Mouse (Mus musculus): ENCODE measurements around the gene Pja2.
"Not testable (repeated sequence)": the region's sequence is repeated elsewhere in the genome, so short reads cannot be mapped to it uniquely, and the experiment has no call there.

The Pja2 gene

GRCm38 (mm10) chr17:64331898-64332769 is at the start of gene Pja2:
Pja2 (minus strand) TSS chr17:64331916.
- peak; percentile 98 to 99 for DNase-seq (ENCODE audit: low spot score in 2 of 2)

GRCm38 (mm10) chr17:64375327-64375726 is 43.6 kb upstream of the Pja2 start:
- DNase-seq (ENCODE audit: low spot score in 2 of 2): peak; percentile 23 to 54

GRCm38 (mm10) chr17:64363694-64364093 is 32.0 kb upstream of the Pja2 start:
- no peak for DNase-seq (ENCODE audit: low spot score in 2 of 2)

- DNase-seq (ENCODE audit: low spot score in 2 of 2): no peak
Measured at GRCm38 (mm10) chr17:64362570-64362969, 30.9 kb upstream of the Pja2 start.

- DNase-seq (ENCODE audit: low spot score in 2 of 2): no peak
Measured at GRCm38 (mm10) chr17:64361911-64362425, 30.3 kb upstream of the Pja2 start.

DNA sequence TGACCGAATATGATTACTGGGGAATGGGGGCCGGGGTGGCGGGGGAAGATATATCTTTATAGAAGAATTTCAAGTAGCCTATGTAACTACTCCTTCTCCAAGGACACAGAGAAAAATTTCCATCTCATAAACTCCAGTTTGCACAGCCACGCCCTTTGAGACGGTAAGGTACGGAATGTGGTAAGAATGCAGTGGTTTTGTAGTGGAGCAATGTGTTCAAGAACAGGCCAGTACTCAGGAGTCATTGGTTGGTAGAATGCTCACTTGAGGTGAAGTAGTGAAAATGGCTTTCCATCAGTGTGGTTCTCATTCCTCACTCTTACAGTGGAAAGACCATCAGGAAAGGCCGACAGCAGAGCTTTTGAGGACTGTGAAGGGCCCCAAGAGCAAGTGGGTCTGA is 22.2 kb upstream of the Pja2 start:
- DNase-seq (ENCODE audit: low spot score in 2 of 2): no peak

GRCm38 (mm10) chr17:64346135-64346534 is 14.4 kb upstream of the Pja2 start:
- DNase-seq (ENCODE audit: low spot score in 2 of 2): no peak

- DNase-seq (ENCODE audit: low spot score in 2 of 2): no peak
Measured at GRCm38 (mm10) chr17:64344576-64345172, 13.0 kb upstream of the Pja2 start.

DNA sequence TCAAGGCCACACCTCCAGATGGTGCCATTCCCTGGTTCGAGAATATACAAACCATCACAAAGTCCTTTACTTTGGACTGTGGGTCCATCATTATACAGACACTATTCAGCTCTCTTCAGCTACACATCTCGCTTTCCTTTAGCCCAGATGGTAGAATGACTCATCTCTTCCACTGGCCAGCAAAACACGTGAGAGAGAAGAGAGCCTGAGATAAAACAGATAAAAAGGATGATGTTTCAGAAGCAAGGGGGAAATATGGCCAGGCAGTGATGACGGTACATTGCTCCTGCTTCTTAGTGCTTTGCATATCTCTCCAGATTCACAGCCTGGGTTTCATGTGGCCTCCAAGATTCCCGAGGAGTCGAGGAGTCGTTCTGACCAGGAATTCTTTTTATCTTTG is 10.0 kb upstream of the Pja2 start:
- DNase-seq (ENCODE audit: low spot score in 2 of 2): no peak

- DNase-seq (ENCODE audit: low spot score in 2 of 2): no peak
Measured at GRCm38 (mm10) chr17:64339752-64340151, 8.0 kb upstream of the Pja2 start.

DNA sequence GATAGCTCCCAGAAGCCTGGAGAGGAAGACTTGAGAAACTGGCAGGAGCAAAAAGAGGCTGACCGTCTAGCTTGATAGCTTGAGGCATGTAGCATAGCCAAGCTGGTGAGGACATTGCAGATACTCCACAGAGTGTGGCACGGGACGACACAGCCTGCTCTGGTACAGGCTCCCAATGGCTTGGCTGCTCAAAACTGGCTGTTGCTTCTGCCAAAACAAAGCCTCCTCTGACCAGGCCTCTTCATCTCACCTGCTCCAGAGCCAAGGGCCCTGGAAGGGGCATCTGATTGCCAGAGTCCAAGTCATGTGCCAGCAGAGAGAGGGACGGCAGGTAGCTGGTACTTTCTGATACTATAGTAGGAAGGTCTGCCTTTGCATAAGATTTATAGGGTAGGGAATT is 5.5 kb upstream of the Pja2 start:
- no peak for DNase-seq (ENCODE audit: low spot score in 2 of 2)

DNA sequence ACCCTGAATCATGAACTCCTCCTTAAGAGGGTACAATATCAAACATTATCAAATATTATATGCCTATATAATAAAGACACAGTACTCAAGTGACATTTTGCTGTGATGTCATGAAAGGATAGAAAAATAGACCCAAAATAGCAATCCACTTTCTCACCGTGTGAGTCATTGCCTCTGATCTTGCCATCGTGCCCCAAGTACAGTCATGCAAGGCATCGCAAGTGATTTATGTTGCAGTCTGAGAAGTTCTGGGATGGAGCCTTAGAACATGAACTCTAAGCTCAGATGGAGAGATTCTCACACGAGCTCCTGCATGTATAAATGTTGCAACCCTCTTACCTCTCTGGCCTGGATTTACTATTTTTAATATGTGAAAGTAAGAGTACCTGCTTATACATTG is 2.2 kb upstream of the Pja2 start:
- DNase-seq (ENCODE audit: low spot score in 2 of 2): no peak

DNA sequence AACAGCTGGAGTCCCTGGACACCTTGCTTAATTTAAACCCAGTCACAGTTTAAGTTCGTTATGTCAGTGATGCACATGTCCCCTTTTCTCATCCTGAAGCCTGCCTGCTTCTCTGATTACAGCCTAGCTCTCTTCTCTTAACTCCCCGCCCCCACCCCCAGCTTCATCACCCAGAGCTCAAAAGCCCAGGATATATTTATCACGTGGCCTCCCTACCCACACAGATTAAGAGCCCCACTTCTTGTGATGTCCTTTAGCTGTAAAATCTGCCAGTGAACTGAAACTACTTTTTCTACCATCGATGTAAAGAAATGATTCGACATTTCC is 1.0 kb upstream of the Pja2 start:
- no peak for DNase-seq (ENCODE audit: low spot score in 2 of 2)

DNA sequence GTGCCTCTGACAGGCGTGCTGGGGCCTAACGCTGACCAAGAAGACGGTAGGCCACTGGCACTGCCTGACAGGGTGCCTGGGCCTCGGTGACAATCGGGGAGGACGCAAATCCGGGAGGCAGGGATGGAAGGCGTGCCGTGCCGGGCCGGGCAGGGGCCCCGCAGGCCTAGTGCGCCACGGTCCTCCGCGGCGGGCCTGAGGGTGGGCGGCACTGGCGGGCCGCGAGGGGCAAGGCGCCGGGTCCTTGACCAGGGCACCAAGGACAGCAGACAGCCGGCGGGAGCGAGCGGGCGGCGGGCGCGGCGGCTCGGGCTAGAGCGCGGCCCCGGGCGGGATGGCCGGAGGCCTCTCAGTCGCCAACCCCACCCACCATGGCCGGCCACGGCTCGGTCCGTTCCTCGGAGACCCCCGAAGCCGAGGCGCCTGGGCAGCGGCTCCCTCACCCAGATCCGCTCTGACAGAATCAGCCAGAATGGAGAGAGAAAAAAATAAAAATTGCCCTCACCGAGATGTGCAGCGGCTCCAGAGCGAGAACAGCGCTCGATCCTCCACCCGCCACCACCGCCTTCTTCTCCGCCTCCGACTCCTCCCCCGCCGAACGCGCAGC is 322 bp downstream of the Pja2 start:
- no peak for DNase-seq (ENCODE audit: low spot score in 2 of 2)

GRCm38 (mm10) chr17:64330885-64331284 is 831 bp downstream of the Pja2 start:
- DNase-seq (ENCODE audit: low spot score in 2 of 2): no peak

- DNase-seq (ENCODE audit: low spot score in 2 of 2): no peak
Measured at GRCm38 (mm10) chr17:64324556-64324955, 7.2 kb downstream of the Pja2 start.

DNA sequence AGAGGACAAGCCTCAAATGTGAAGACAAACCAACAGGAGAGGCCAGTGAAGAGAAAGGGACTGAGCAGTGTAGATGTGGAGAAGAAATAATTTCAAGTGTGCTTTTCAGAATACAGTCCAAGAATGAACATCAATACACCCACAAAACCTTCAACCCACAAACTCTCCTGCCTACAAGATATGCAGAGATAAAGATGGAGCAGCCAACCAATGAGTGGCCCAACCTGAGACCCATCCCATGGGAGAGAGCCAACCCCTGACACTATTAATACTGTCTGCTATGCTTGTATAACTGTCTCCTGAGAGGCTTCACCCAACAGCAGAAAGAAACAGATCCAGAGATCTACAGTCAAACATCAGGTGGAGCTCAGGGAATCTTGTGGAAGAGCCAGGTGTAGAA is 16.3 kb downstream of the Pja2 start:
- no peak for DNase-seq (ENCODE audit: low spot score in 2 of 2)

DNA sequence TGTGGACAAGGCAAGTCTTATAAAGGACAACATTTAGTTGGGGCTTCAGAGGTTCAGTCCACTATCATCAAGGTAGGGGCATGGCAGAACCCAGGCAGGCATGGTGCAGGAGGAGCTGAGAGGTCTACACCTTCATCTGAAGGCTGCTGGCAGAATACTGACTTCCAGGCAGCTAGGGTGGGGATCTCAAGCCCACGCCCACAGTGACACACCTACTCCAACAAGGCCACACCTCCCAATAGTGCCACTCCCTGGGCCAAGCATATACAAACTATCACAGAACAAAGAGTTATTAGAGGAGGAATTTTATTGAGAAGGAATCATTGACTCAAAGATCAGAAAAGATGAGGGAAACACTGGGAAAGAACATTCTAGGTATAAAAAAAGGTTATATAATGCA is 17.2 kb downstream of the Pja2 start:
- DNase-seq (ENCODE audit: low spot score in 2 of 2): not testable (repeated sequence)

GRCm38 (mm10) chr17:64297628-64298027 is 34.1 kb downstream of the Pja2 start:
- DNase-seq (ENCODE audit: low spot score in 2 of 2): no peak

DNA sequence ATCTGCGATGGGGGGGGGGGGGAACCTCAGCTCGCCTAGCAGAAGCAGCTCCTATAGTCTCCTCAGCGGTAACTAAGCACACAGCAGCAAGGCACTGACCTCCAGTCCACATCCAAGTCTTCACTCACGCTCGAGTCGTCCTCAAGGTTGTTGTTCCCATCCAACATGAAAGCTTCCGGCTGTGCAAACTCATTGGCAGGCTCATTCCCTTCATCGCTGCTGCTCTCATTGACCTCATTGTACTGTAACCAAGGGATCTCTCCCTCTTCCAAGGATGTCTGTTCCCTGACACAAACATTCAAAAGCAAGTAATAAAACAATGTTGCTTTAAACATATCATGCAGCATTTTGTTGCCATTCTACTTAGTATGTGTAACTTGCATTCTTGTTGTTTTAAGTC is 39.0 kb downstream of the Pja2 start:
- no peak for DNase-seq (ENCODE audit: low spot score in 2 of 2)

DNA sequence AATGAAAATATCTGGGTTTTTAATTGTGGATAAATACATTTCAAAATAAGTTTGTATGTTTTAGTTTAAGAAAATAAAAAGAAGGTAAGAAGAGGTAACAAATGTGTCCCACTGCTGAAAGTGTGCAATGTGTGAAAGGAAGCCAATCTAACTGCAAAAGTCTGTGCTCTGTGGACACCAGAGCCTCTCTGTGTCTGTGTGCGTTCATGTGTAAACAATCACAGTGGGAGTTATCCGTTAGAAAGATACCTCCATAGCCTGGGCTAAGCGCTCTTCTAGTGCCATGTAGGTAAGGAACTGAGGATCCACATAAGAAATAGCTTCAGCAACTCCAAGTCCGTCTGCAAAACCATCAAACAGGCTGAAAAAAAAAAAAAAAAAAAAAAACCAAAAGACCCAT is 42.0 kb downstream of the Pja2 start:
- no peak for DNase-seq (ENCODE audit: low spot score in 2 of 2)

GRCm38 (mm10) chr17:64288000-64288399 is 43.7 kb downstream of the Pja2 start:
- no peak for DNase-seq (ENCODE audit: low spot score in 2 of 2)

GRCm38 (mm10) chr17:64286836-64287235 is 44.9 kb downstream of the Pja2 start:
- no peak for DNase-seq (ENCODE audit: low spot score in 2 of 2)

All from natural killer cell, adult 2 months (primary cell).